Mouse (Mus musculus) olfactory bulb, adult 2 months (tissue): ENCODE measurements around the gene Morc3. TPM values are rescaled to one million over a fixed set of nuclear protein-coding genes. Genes with fewer than 3 reads are reported as not detected.

Experiments used
- H3K27ac ChIP-seq: fragments of 200-500 bp; 2 replicates; pipeline ENCODE4 v1.5.1; 2012; ENCODE audit warnings: low read depth, low read length; ENCODE audit not compliant: insufficient read depth
- H3K4me1 ChIP-seq: fragments of 200-500 bp; 2 replicates; pipeline ENCODE4 v1.6.1; 2012; ENCODE audit warnings: low read length; ENCODE audit not compliant: control insufficient read depth, insufficient read depth
- H3K4me3 ChIP-seq: fragments of 200-500 bp; 2 replicates; pipeline ENCODE4 v1.5.1; 2012; ENCODE audit warnings: mild to moderate bottlenecking, low read depth, low read length, moderate library complexity; ENCODE audit not compliant: insufficient read depth
- CTCF ChIP-seq: fragments of 200-500 bp; IDR thresholded peaks from 2 replicates; pipeline ENCODE4 v1.5.1; 2012; ENCODE audit warnings: low read depth, mild to moderate bottlenecking, low read length, moderate library complexity; ENCODE audit not compliant: insufficient read depth
- POLR2A ChIP-seq: fragments of 200-500 bp; IDR thresholded peaks from 2 replicates; pipeline ENCODE4 v1.6.1; 2012; ENCODE audit warnings: mild to moderate bottlenecking, low read depth, low read length, moderate library complexity; ENCODE audit not compliant: insufficient read depth
- WGBS: fragments of 180-500 bp; shearing (Covaris S2); methylation state at CpG from one replicate; pipeline ENCODE4 v1.1.7; 2018; 5-methylcytosine and 5-hydroxymethylcytosine counted together
- polyA plus RNA-seq: library from polyadenylated mRNA; stranded (reverse); fragments of >200 nt; gene quantifications from 2 replicates; pipeline ENCODE4 v1.2.4, GENCODE M21; 2012; ENCODE audit warnings: low replicate concordance; ENCODE audit not compliant: missing spikeins, insufficient read depth, insufficient read length

Gene Morc3
- polyA plus RNA-seq, 1 experiment: not detected

DNA sequence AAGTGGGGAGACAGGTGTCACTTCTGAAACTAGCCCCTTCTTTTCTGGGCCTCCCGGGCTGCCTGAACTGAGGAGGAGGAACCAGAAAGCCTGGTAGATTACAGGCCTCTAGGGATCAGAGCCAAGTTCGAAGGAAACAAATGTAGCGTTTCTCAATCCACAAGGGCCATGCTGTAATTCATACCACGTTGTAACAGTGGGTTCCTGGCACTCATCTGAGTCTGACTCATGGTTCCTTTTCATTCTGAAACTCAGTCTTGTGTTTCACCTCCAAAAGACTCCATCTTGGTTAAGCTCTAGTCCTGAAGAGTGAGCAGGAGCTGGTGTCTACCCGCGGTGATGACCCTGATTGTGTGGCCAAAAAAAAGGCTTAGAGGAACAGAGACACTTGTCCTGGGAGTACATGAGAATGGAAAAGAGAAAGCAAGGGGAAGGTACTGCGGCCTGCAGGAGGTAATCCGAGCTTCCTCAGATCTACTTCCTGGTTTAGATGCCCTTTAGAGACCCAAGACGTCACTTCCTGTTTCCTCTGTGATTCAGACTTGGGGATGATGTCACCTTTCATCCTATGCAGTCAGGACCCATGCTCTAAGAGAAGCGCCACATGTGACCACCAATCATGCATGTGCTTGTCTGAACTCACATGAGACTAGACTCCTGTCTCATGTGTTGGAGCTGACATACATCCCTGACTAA is 82.1 kb downstream of the Morc3 start:
- TF ChIP-seq CTCF (no peak), POLR2A (no peak)
- Histone ChIP-seq H3K4me1 (peaks cover 2% of the 10 kb centered on the region; the same call in 1 of the 2 replicates), H3K27ac (no peak overlapping the region), H3K4me3 (no peak overlapping the region)
- WGBS: 61% methylated on average over 10 of the region's 10 CpGs

DNA sequence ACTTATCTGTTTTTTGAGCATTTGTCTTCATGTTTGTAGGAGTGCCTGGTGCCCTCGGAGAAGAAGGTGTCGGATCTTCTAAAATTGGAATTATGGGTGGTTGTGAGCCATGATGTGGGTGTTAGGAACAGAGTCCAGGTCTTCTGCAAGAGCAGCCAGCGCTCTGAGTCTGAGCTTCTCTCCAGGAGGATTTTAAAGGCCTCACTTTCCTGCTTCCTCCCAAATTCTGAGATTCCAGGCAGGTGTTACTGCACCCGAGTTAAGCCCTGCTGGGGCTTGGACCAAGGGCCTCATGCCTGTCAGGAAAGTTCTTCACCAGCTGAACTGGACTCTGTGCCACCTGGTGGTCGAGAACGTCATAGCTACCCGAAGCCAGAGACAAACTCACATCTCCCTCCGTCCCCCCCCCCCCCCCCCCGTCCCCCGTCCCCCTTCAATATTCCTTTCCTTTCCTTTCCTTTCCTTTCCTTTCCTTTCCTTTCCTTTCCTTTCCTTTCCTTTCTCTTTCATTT is 83.5 kb downstream of the Morc3 start:
- Histone ChIP-seq H3K4me1 (peaks cover 2% of the 10 kb centered on the region; the same call in 1 of the 2 replicates), H3K4me3 (no peak overlapping the region), H3K27ac (no peak overlapping the region)
- TF ChIP-seq POLR2A (no peak), CTCF (no peak)
- WGBS: 43% methylated on average over 9 of the region's 10 CpGs

DNA sequence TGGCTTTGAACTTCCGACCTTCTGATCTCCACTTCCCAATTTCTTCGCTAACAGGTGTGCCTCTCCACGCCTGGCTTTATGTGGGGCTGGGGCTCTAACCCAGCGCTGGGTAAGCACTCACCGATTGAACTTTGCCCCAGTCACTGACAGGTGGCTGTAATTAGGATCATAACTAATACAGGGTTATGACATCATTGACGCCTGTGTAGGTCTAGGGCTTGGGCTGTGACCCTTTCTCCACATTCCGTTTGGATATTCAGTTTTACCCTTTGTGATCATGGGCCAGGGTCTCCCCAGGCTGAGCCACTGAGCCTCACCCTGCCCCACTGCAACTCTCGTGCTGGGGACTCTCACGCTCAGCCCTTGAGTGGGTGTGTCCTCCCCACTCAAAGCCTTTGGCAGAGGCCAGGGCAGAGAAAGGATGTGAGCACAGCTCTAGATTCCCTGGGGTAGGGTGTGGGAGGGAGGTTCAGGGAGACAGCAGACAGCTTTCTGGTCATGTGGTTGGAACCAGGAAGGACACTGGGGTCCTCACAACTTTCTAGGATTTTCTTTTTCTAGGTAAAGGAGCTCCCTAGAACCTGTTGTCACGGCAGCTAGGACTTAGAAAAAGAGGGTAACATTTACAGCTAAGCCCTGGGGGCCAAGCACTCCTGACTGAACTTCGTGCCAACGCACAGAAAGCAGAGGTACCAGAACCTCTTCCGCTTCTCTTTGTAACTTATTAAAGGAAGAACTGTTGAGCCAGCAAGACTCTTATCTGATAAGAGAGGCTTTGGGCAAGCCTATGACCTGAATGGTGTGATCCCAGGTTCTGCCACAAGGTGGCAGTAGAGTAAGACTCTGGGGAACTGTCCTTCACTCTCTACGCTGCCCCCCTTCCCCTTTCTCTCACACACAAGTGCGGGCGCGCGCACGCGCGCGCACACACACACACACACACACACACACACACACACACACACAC is 86.1 kb downstream of the Morc3 start:
- TF ChIP-seq POLR2A (no peak), CTCF (peak; percentile 47; the same call in 1 of the 2 replicates)

DNA sequence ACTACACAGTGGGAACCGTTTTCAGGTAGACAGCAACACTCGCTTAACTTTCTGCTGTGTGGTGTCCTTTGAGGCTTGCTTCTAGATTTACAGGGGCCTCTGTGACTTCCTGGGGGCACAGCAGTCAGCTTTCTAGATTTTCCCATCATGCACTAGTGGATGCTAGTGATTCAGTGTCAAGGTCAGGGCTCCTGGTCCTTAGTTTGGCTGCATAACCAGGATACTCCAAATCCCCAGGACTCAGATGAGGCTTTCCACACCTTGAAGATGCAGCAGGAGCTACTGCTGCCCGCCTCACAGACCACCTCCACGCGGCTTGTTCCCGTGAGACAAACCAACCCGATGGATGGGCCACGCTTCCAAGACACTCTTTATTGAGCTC is 86.7 kb downstream of the Morc3 start:
- H3K4me1 ChIP-seq: peaks cover 2% of the 10 kb centered on the region; the same call in 1 of the 2 replicates
- 71% methylated on average over 8 of the region's 8 CpGs for WGBS
- H3K27ac ChIP-seq: no peak overlapping the region
- no peak overlapping the region; the same call in 1 of the 2 replicates for H3K4me3 ChIP-seq
- TF ChIP-seq POLR2A (no peak), CTCF (no peak)

More for the DNA sequence above, 86.1 kb downstream of the Morc3 start:
- Histone ChIP-seq H3K4me1 (peaks cover 2% of the 10 kb centered on the region; the same call in 1 of the 2 replicates), H3K4me3 (no peak overlapping the region; the same call in 1 of the 2 replicates), H3K27ac (no peak overlapping the region)
- 50% methylated on average over 17 of the region's 22 CpGs for WGBS

DNA sequence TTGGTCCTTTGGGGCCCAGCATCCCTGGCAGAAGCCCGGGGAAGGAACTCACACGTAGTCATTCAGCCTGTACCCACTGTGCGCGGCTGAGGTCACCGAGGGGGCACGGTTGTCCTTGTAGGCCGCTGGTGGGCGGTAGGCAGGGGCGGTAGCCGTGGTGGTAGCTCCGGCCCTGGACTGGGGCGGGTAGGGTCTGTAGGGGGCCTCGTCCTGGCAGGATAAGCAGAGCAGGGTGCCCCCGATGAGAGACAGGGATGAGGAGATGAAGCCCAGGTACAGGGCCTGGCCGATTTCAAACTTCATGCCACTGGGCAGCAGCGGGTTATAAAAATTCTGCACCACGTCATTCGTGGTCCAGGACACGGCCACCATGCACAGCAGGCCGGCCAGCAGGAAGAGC is 87.3 kb downstream of the Morc3 start:
- Histone ChIP-seq H3K4me3 (no peak overlapping the region), H3K4me1 (peaks cover 3% of the 10 kb centered on the region; the same call in 1 of the 2 replicates), H3K27ac (no peak overlapping the region)
- no peak for TF ChIP-seq POLR2A
- WGBS: 85% methylated on average over 20 of the region's 20 CpGs

DNA sequence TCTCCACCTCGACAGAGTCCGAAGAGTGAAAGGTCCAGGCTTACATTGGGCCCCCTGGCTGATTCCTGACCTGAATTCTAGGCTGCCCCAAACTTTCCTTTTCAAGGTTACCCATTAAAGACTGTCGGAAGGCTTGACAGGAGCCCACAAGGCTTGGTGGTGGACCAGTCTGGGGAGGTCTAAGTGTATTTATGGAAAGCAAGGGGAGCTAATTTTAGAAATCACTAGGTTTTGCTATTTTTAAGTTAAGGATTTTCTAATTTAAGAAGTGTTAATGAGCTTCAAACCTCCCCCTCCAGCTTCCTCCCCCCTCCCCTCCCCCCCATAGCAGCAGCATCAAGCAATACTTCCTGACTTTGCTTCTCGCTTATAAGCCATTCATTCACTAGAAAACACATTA is 88.8 kb downstream of the Morc3 start:
- TF ChIP-seq POLR2A (no peak), CTCF (no peak)
- H3K27ac ChIP-seq: no peak overlapping the region
- 82% methylated on average over 4 of the region's 4 CpGs for WGBS
- H3K4me1 ChIP-seq: peaks cover 7% of the 10 kb centered on the region
- H3K4me3 ChIP-seq: no peak overlapping the region

DNA sequence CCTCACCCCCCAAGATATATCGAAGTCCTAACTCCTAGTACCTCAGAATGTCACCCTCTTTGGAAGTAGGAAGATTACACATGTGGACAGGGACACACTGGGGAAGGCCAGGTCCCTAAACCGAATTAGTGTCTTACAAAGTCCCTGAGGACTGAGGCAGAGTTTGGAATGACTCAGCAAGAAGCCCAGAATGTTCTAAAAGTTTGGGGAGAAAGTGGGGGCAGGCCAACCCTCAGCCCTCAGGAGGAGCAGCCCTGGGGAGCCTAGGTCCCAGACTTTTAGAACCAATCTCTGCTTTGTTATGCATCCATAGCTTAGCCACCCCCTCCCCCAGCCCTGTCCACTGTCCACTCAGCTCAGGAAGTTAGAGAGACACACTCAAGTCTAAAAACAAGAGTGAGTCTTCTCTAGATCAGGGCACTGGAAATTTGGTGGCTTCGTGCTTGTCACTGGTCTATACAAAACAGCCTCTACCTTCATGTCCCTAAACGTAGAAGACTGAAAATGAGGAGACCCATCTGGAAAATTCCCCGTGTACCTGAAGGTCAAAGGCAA is 91.0 kb downstream of the Morc3 start:
- Histone ChIP-seq H3K4me1 (peaks cover 7% of the 10 kb centered on the region), H3K4me3 (no peak overlapping the region), H3K27ac (no peak overlapping the region)
- WGBS: 82% methylated on average over 5 of the region's 5 CpGs
- TF ChIP-seq CTCF (no peak), POLR2A (no peak)

DNA sequence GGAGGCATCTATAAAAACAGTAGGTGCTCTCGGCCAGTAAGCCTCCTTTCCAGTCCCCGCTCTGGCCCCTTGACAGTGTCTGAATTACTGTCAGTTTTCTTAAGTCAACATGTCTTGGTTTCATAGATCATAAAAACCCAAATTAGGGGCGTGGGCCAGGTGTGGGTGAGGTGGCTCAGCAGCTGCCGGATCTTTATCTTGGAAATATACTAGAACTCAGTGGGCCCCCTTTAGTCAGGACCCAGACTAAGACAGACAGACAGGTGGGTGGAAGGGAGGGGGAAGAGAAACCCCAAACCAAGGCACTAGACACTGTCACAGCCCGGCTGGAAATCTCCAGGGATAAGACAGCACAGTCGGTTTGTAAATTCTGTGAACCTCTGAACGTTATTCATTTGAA is 91.9 kb downstream of the Morc3 start:
- Histone ChIP-seq H3K27ac (no peak overlapping the region), H3K4me1 (peaks cover 5% of the 10 kb centered on the region), H3K4me3 (no peak overlapping the region)
- TF ChIP-seq POLR2A: no peak
- TF ChIP-seq CTCF: no peak
- 74% methylated on average over 7 of the region's 7 CpGs for WGBS

Other genes starting within 250 kb of the Morc3 start
- not detected in 2 replicates for gene Setd4, start 228.1 kb upstream of the Morc3 start, polyA plus RNA-seq
- gene Cbr1, start 226.3 kb upstream of the Morc3 start, polyA plus RNA-seq: not detected in 2 replicates
- gene Gm5678, start 204.0 kb upstream of the Morc3 start, polyA plus RNA-seq: not detected in 2 replicates
- gene Cbr3, start 148.9 kb upstream of the Morc3 start, polyA plus RNA-seq: not detected in 2 replicates
- not detected in 2 replicates for gene Dop1b, start 120.2 kb upstream of the Morc3 start, polyA plus RNA-seq
- not detected in 2 replicates for gene Chaf1b, start 51.8 kb downstream of the Morc3 start, polyA plus RNA-seq
- not detected in 2 replicates for gene Cldn14, start 176.7 kb downstream of the Morc3 start, polyA plus RNA-seq